Mouse (Mus musculus) layer of hippocampus, adult 2 months (tissue): ENCODE results near the gene Tmem97. TPM values are rescaled to one million over a fixed set of nuclear protein-coding genes. Genes with fewer than 3 reads are reported as not detected.
A peak's percentile ranks its signal among the peaks of the same experiment; 100 is the strongest.

Experiments used
- DNase-seq, 2 experiments: peaks; one replicate each; pipeline ENCODE4 v3.0.0; 2022; ENCODE audit warnings: low spot score in 2 of 2
- H3K27ac ChIP-seq: fragments of 200-600 bp; 2 replicates; pipeline ENCODE4 v1.8.1; 2022
- H3K4me3 ChIP-seq: fragments of 200-600 bp; 2 replicates; pipeline ENCODE4 v1.8.1; 2022; ENCODE audit warnings: mild to moderate bottlenecking
- CTCF ChIP-seq: fragments of 200-600 bp; conservative IDR thresholded peaks from 2 replicates; pipeline ENCODE4 v1.8.1; 2022; ENCODE audit warnings: antibody characterized with exemption, mild to moderate bottlenecking, moderate library complexity
- total RNA-seq, 2 experiments: library from RNA; stranded (reverse); gene quantifications; 2 replicates each; pipeline ENCODE4 v1.2.3; 2021

The Tmem97 gene
- total RNA-seq, 2 experiments from 2014 or later: 10.6 to 12.2 TPM

GRCm38 (mm10) chr11:78571854-78572253, 21.3 kb upstream of the Tmem97 start:
- DNase-seq: no peak
- TF ChIP-seq CTCF: no peak
- H3K4me3 ChIP-seq: no peak overlapping the region
- no peak overlapping the region for H3K27ac ChIP-seq

DNA sequence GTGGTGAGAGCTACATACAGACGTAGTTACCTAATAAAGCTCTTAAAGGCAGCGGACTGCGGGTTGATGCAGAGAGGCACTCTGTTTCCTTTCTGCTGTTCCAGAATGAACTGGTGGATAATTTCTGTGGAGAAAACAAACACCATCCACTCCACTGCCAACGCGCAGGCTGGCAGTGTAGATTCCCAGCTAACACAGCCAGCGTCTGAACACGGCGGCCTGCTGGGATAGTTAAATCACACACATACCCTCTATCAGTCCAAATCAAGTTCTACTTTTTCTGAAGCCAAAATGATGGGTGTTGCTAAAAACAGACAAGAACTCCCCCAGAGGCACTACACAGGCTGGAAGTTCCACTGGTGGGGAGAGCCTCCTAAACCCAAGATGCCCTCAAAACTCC, 20.9 kb upstream of the Tmem97 start:
- no peak for TF ChIP-seq CTCF
- no peak overlapping the region for H3K4me3 ChIP-seq
- no peak overlapping the region for H3K27ac ChIP-seq
- DNase-seq: peak; percentile 43

GRCm38 (mm10) chr11:78569806-78570205, 19.2 kb upstream of the Tmem97 start:
- no peak for TF ChIP-seq CTCF
- Histone ChIP-seq H3K4me3 (no peak overlapping the region), H3K27ac (no peak overlapping the region)
- DNase-seq: no peak

DNA sequence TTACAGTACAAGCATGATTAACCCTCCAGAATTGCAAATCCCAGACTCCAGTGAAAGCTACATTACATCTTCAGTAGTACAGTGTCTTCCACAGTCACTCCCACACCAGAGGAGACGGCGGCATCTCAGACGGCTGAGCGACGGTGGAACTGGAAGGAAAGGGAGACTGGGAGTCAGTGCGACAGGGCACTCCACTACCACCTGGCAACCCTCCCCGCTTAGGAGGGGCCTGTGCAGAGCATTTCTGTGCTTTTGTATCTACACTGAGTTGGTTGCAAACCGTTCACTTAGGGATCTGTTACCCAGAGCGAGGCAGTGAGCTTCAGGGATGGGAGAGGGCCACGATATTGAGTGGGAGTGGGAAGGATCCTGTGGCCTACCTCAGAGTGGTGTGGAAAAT, 18.2 kb upstream of the Tmem97 start:
- no peak for DNase-seq
- Histone ChIP-seq H3K27ac (no peak overlapping the region), H3K4me3 (no peak overlapping the region)
- no peak for TF ChIP-seq CTCF

- no peak for DNase-seq
- TF ChIP-seq CTCF: no peak
- H3K4me3 ChIP-seq: no peak overlapping the region
- no peak overlapping the region for H3K27ac ChIP-seq
These were observed 17.0 kb upstream of the Tmem97 start for GRCm38 (mm10) chr11:78567614-78568013.

- Histone ChIP-seq H3K4me3 (no peak overlapping the region), H3K27ac (peak overlapping the region; percentile 28; the same call in 1 of the 2 replicates)
- DNase-seq: no peak
- no peak for TF ChIP-seq CTCF
These were observed 16.2 kb upstream of the Tmem97 start for GRCm38 (mm10) chr11:78566775-78567174.

DNA sequence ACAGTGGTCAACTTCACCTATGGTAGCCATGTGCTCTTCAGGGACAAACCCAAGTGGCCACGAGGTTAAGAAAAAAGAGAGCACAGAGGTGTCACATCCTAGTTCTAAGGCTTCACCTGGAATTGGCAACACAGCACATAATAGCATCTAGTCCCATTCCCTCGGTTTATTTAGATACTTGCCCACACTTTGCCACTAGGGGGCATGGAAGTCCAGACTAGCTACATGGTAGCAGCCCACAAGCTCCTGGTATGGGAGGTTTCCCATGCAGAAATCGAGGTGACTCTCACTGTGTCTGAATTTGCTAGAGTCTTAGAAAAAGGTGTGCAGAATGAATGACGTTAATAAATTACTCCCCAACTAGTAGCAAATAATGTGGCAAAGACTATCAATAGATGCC, 9.9 kb upstream of the Tmem97 start:
- peak; percentile 81 to 83 for DNase-seq
- H3K27ac ChIP-seq: no peak overlapping the region
- TF ChIP-seq CTCF: peak; percentile 90
- H3K4me3 ChIP-seq: no peak overlapping the region

- DNase-seq: no peak
- peak; percentile 64 for TF ChIP-seq CTCF
- H3K4me3 ChIP-seq: no peak overlapping the region
- no peak overlapping the region for H3K27ac ChIP-seq
These were observed 6.7 kb upstream of the Tmem97 start for GRCm38 (mm10) chr11:78557241-78557640.

DNA sequence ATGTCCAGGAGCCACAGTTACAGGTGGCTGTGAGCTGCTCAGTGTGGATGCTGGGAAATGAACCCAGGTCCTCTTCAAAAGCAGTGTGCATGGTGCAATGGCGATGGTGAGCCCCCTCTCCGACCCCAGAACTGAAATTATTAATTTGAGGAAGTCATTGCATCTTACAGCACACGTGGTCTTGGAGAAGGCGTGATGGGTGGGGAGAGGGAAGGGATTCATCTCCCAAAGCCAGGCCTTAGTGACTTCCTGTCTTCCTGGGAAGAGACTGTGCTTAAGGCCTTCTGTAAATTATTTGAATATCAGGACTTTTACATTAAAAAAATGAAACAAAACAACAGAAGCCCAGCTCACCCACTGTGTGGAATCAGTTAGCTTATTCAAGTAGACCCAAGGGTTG, 5.5 kb upstream of the Tmem97 start:
- TF ChIP-seq CTCF: no peak
- Histone ChIP-seq H3K27ac (no peak overlapping the region), H3K4me3 (no peak overlapping the region)
- DNase-seq: no peak

GRCm38 (mm10) chr11:78555623-78556022, 5.0 kb upstream of the Tmem97 start:
- no peak for TF ChIP-seq CTCF
- no peak overlapping the region for H3K4me3 ChIP-seq
- H3K27ac ChIP-seq: no peak overlapping the region
- no peak for DNase-seq

DNA sequence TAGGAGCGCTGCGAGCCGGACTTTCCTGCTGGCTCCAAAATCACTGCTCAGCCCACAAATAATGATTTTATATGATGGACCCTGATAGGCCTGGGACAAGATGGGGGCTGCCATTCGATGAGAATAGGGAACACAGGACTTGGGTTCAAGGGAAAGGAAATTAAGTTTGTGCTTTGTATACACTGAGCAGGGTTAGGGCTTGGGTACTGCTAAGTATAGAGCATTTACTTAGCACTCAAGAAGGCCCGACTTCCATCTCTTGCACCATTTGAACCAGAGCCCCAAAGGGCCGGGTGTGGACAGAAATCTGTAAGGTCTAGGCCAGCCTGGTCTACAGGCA, 452 bp upstream of the Tmem97 start:
- peak overlapping the region; percentile 85 for H3K27ac ChIP-seq
- peak overlapping the region; percentile 89 for H3K4me3 ChIP-seq
- no peak for TF ChIP-seq CTCF
- DNase-seq: no peak

GRCm38 (mm10) chr11:78549491-78549987, 1.0 kb downstream of the Tmem97 start:
- no peak for DNase-seq

DNA sequence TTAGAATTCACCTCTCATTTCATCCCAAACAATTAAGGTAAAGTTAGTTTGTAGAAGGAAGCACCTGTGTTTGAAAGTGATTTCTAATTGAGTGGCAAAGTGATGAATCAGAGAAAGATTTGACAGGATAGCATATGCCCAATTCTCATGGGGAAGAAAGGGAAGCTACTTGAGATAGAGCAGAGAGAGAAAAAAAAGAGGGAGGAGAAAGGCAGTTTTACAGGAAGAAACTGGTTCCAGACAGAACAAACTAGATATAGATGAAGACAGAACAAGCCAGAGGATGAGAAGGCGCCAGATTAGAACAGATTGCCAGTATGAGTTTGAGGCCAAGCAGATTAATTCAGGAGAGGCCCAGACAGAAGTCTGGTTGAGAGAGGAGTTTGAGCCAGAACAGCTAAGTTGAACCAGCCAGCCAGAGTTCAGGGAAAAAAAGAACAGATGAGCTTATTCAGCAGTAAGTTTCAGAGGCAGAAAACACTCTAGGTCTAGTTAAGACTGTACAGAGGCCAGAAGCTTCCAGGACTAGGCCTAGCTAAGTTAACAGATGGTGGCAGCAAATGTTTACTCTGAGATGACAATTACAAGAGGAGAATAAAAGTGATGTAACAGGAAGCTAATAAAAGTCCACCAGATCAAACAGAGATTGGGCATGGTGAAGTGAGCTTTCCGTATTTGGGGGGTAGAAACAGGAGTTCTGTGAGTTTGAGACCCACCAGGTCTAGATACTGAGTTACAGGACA, 2.7 kb downstream of the Tmem97 start:
- Histone ChIP-seq H3K27ac (no peak overlapping the region), H3K4me3 (no peak overlapping the region)
- DNase-seq: no peak
- no peak for TF ChIP-seq CTCF

More at GRCm38 (mm10) chr11:78549491-78549987, 1.0 kb downstream of the Tmem97 start:
- TF ChIP-seq CTCF: no peak
- no peak overlapping the region for H3K27ac ChIP-seq
- H3K4me3 ChIP-seq: peak overlapping the region; percentile 89

GRCm38 (mm10) chr11:78545181-78545580, 5.4 kb downstream of the Tmem97 start:
- DNase-seq: no peak
- H3K4me3 ChIP-seq: no peak overlapping the region
- TF ChIP-seq CTCF: no peak
- H3K27ac ChIP-seq: no peak overlapping the region
